21 mouse cellular contexts compared by ENCODE assay signal in genomic region chr13:20370036-20370802, GRCm38 (mm10).
DNase-seq lines count a peak whose midpoint lies in the region; ATAC-seq lines count a peak whose summit lies in the region.
"Had no signal": no experiment of that assay in that cellular context is flagged by ENCODE, and none has a peak within 500 bp of the region (broad histone marks: within the 10 kb centered on the region; RNA-seq: fewer than 3 reads in every experiment).

No protein-coding gene starts in this region.

- no peak overlapping the region for H3K4me2 ChIP-seq in forebrain, embryonic 14.5 days (ENCODE audit: low read length)
- H3K4me2 ChIP-seq in hindbrain, embryonic 14.5 days (replicated peaks): no peak overlapping the region
- H3K4me2 ChIP-seq in midbrain, embryonic 16.5 days (ENCODE audit: low read length): no peak overlapping the region
- H3K4me2 ChIP-seq: embryonic facial prominence, embryonic 12.5 days; heart, embryonic 13.5 days; limb, embryonic 13.5 days had no signal

- 81% methylated on average over 5 of the region's 5 CpGs for WGBS in forebrain, embryonic 14.5 days
- 92% methylated on average over 5 of the region's 5 CpGs for WGBS in forebrain, embryonic 10.5 days
- 62% methylated on average over 5 of the region's 5 CpGs for WGBS in hindbrain, embryonic 14.5 days
- 60% methylated on average over 5 of the region's 5 CpGs for WGBS in midbrain, embryonic 16.5 days

- ATAC-seq in forebrain, embryonic 14.5 days: peak; percentile 50
- ATAC-seq in hindbrain, embryonic 14.5 days (ENCODE audit: low FRiP score): peak; percentile 81; the same call in 1 of the 2 replicates
- peak; percentile 91 for ATAC-seq in midbrain, embryonic 16.5 days
- ATAC-seq: lung, postnatal 0 days had no signal

- H3K9ac ChIP-seq in forebrain, embryonic 14.5 days (ENCODE audit: low read length): no peak overlapping the region
- H3K9ac ChIP-seq in hindbrain, embryonic 14.5 days: no peak overlapping the region
- H3K9ac ChIP-seq in midbrain, embryonic 16.5 days (ENCODE audit: low read depth, low read length): no peak overlapping the region
- H3K9ac ChIP-seq: embryonic facial prominence, embryonic 12.5 days; heart, embryonic 13.5 days; limb, embryonic 13.5 days; liver, embryonic 14.5 days had no signal

- H3K27ac ChIP-seq in forebrain, embryonic 14.5 days (ENCODE audit: low read depth, low read length): peak overlapping the region; percentile 44; the same call in 1 of the 2 replicates
- no peak overlapping the region for H3K27ac ChIP-seq in forebrain, embryonic 10.5 days
- H3K27ac ChIP-seq in hindbrain, embryonic 14.5 days: peak overlapping the region; percentile 73
- H3K27ac ChIP-seq in midbrain, embryonic 16.5 days (ENCODE audit: low read length): peak overlapping the region; percentile 76
- H3K27ac ChIP-seq: embryonic facial prominence, embryonic 12.5 days; heart, embryonic 13.5 days; limb, embryonic 13.5 days; liver, embryonic 14.5 days had no signal

- no peak overlapping the region for H3K4me3 ChIP-seq in forebrain, embryonic 14.5 days (ENCODE audit: low read depth, low read length)
- H3K4me3 ChIP-seq in forebrain, embryonic 10.5 days: no peak overlapping the region
- no peak overlapping the region for H3K4me3 ChIP-seq in hindbrain, embryonic 14.5 days (replicated peaks; ENCODE audit: low read length)
- no peak overlapping the region for H3K4me3 ChIP-seq in midbrain, embryonic 16.5 days (ENCODE audit: low read depth, low read length)
- H3K4me3 ChIP-seq: embryonic facial prominence, embryonic 12.5 days; heart, embryonic 13.5 days; limb, embryonic 13.5 days; myocyte had no signal

- intact Hi-C loops in heart, postnatal 10 days (cut with DNase I): no loop called here
- intact Hi-C loops in heart, postnatal 14 days (cut with DNase I): no loop called here

- peak; percentile 38 for DNase-seq in forebrain, embryonic 14.5 days (ENCODE audit: low spot score)
- DNase-seq in forebrain, embryonic 10.5 days (ENCODE audit: extremely low spot score, low spot score): no peak
- DNase-seq in hindbrain, embryonic 14.5 days (ENCODE audit: low spot score): peak; percentile 66
- no peak for DNase-seq in heart, postnatal 10 days
- no peak for DNase-seq in heart, postnatal 14 days
- no peak for DNase-seq in spleen, adult 18-20 months
- DNase-seq: adrenal gland, postnatal 25 days; cerebellum, adult 8-10 months; kidney, adult 2 months; kidney, postnatal 25 days; layer of hippocampus, adult 9-11 months; right cerebral cortex, postnatal 4 days; thymus, postnatal 25 days had no signal

- H3K4me1 ChIP-seq in forebrain, embryonic 14.5 days (ENCODE audit: control insufficient read depth, insufficient read depth, low read length): no peaks in the 10 kb centered on the region
- H3K4me1 ChIP-seq in forebrain, embryonic 10.5 days: no peaks in the 10 kb centered on the region
- peaks cover 10% of the 10 kb centered on the region; the same call in 1 of the 2 replicates for H3K4me1 ChIP-seq in hindbrain, embryonic 14.5 days (replicated peaks; ENCODE audit: control insufficient read depth, insufficient read depth, low read length)
- H3K4me1 ChIP-seq in midbrain, embryonic 16.5 days (ENCODE audit: control insufficient read depth, insufficient read depth, low read length): peaks cover 8% of the 10 kb centered on the region; the same call in 1 of the 2 replicates
- H3K4me1 ChIP-seq: embryonic facial prominence, embryonic 12.5 days had no signal

- no peaks in the 10 kb centered on the region for H3K9me3 ChIP-seq in forebrain, embryonic 14.5 days (replicated peaks; ENCODE audit: control insufficient read depth, low read length)
- no peaks in the 10 kb centered on the region for H3K9me3 ChIP-seq in forebrain, embryonic 10.5 days
- no peaks in the 10 kb centered on the region for H3K9me3 ChIP-seq in hindbrain, embryonic 14.5 days (ENCODE audit: control insufficient read depth, low read length)
- H3K9me3 ChIP-seq in midbrain, embryonic 16.5 days (replicated peaks; ENCODE audit: control insufficient read depth, low read length, poor library complexity, severe bottlenecking): no peaks in the 10 kb centered on the region
- H3K9me3 ChIP-seq: embryonic facial prominence, embryonic 12.5 days; heart, embryonic 13.5 days; limb, embryonic 13.5 days had no signal

- H3K36me3 ChIP-seq in forebrain, embryonic 14.5 days (ENCODE audit: control insufficient read depth, insufficient read depth, low read length): no peaks in the 10 kb centered on the region
- no peaks in the 10 kb centered on the region for H3K36me3 ChIP-seq in forebrain, embryonic 10.5 days (replicated peaks)
- no peaks in the 10 kb centered on the region for H3K36me3 ChIP-seq in hindbrain, embryonic 14.5 days (replicated peaks; ENCODE audit: control insufficient read depth, insufficient read depth)
- no peaks in the 10 kb centered on the region for H3K36me3 ChIP-seq in midbrain, embryonic 16.5 days (ENCODE audit: control insufficient read depth, insufficient read depth, low read length)
- H3K36me3 ChIP-seq: embryonic facial prominence, embryonic 12.5 days; heart, embryonic 13.5 days; limb, embryonic 13.5 days had no signal

- no peaks in the 10 kb centered on the region for H3K27me3 ChIP-seq in forebrain, embryonic 14.5 days (replicated peaks; ENCODE audit: control insufficient read depth, insufficient read depth, low read length)
- no peaks in the 10 kb centered on the region for H3K27me3 ChIP-seq in forebrain, embryonic 10.5 days (ENCODE audit: poor library complexity, severe bottlenecking)
- no peaks in the 10 kb centered on the region for H3K27me3 ChIP-seq in hindbrain, embryonic 14.5 days (ENCODE audit: control insufficient read depth, insufficient read depth, low read length)
- H3K27me3 ChIP-seq in midbrain, embryonic 16.5 days (ENCODE audit: control insufficient read depth, insufficient read depth, low read depth, low read length): no peaks in the 10 kb centered on the region
- H3K27me3 ChIP-seq: CH12.LX; embryonic facial prominence, embryonic 12.5 days; heart, embryonic 13.5 days; limb, embryonic 13.5 days had no signal

Comparison
In these comparisons a context has a peak if more than half of its experiments do, and no peak if none do; other contexts are left out.
1. DNase-seq: peak in forebrain, embryonic 14.5 days (single experiment) and hindbrain, embryonic 14.5 days (single experiment); none in forebrain, embryonic 10.5 days (single experiment), heart, postnatal 10 days (0 of 2), heart, postnatal 14 days (0 of 2) and spleen, adult 18-20 months (0 of 2).
2. Peak in every context shown above with its lines, with median percentiles within 50 percentile points of each other: ATAC-seq.